Mouse (Mus musculus): ENCODE measurements around the gene Mfsd4b1. TPM values are rescaled to one million over a fixed set of nuclear protein-coding genes. Genes with fewer than 3 reads are reported as not detected.

Mfsd4b1 gene
- total RNA-seq, 2 experiments from 2014 or later = 0.49 to 1.5 TPM

GRCm38 (mm10) chr10:39967512-39967911 lies 57.6 kb downstream of the Mfsd4b1 start:
- DNase-seq (ENCODE audit: low spot score in 2 of 2) = no peak

GRCm38 (mm10) chr10:39961906-39962305 lies 63.2 kb downstream of the Mfsd4b1 start:
- DNase-seq (ENCODE audit: low spot score in 2 of 2) = no peak

DNA sequence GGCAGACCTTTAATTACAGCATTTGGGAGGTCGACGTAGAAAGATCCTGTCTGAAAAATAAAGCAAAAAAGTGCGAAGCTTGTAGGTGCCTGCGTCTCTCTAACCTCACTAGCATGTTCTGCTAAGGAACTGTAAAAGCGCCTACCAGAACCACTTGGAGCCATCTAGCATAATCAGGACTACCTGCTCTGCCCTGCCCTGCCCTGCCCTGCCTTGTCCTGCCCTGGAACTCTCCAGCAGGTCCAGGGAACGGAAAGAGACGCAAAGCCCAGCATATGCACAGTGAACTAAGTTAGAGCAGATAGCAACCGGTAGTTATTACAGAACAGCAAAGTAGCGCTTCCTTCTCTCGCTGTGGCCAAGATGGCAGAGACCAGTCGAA lies 64.6 kb downstream of the Mfsd4b1 start:
- no peak for DNase-seq (ENCODE audit: low spot score in 2 of 2)

DNA sequence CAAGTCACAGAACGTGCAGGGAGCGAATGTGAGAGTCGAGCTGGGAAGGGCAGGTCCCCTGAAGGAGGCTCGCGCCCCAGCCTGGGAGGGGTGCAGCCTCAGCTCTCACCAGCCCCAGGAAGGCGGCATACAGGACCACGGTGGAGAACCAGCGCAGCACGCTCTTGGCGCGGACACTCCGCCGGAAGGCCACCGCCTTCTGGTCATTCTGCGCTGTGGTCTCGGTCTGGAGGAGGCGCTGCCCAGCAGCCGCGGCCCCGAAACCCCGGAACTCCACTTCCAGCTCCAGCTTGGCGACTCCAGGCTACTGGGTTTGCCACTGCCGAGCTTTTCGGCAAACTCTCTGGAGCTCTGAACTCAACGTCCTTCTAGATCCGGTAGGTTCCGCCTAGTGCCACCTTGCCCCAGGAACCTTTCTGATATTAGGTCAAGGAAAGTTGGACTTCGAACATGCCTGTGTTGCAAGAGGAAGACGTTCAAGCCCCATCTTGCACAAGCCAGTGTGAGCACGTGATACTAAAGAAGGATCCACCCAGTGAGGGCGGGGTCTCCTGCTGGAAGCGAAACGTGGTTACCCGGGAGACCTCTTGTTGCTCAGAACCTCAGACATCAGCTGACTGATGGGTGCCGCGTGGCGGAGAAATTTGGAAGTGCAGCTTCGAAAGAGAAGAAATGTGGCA lies 65.2 kb downstream of the Mfsd4b1 start, which contains the start of gene Mfsd4b3:
Gene Mfsd4b3 (minus strand): TSS at position 393 of the 680 bp plus-strand sequence.
- DNase-seq (ENCODE audit: low spot score in 2 of 2) = peak; percentile 81 to 95

GRCm38 (mm10) chr10:39958266-39958665 lies 66.8 kb downstream of the Mfsd4b1 start:
- DNase-seq (ENCODE audit: low spot score in 2 of 2) = no peak

- no peak for DNase-seq (ENCODE audit: low spot score in 2 of 2)
These were observed 68.7 kb downstream of the Mfsd4b1 start for GRCm38 (mm10) chr10:39956340-39956878.

DNA sequence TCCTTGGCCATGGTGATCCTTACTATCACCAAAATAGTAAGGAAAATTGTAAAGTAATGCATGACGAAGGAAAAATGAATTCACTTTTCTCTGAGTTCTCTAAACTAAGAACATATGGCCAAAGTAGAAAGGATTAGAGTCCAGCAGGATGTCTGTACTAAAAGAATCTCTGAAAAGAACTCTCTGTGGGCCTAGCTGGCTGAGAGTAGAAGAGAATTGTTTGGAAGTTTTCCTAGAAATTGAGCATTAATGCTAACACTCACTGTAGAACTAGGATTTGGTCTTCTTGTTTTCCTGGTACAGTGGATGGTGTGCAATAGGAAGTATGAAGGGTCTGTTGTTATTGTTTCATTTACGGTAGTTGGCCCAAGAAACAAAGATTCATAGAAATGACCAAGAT lies 69.9 kb downstream of the Mfsd4b1 start:
- DNase-seq (ENCODE audit: low spot score in 2 of 2) = no peak

Other genes with a start within 250 kb of the Mfsd4b1 start
- gene Mfsd4b4, start 126.0 kb downstream of the Mfsd4b1 start, total RNA-seq (2021) = 1 to 10 TPM; 4.4 to 4.8 TPM
- under 1 TPM; 0.26 to 0.27 TPM for gene Mfsd4b2, start 98.3 kb downstream of the Mfsd4b1 start, total RNA-seq (2021)
- gene Mfsd4b3, start 65.1 kb downstream of the Mfsd4b1 start, total RNA-seq (2021) = 1 to 10 TPM; 2.5 to 2.6 TPM
- gene Mfsd4b5, start 38.6 kb downstream of the Mfsd4b1 start, total RNA-seq (2021) = under 1 TPM; 0.26 to 0.81 TPM
- gene Slc16a10, start 117.0 kb upstream of the Mfsd4b1 start, total RNA-seq (2021) = 10 to 100 TPM; 19.4 to 20.4 TPM
- 10 to 100 TPM; 15.2 to 17.1 TPM for gene Rpf2, start 221.8 kb upstream of the Mfsd4b1 start, total RNA-seq (2021)
- 10 to 100 TPM; 26.1 to 31.3 TPM for gene Gtf3c6, start 232.8 kb upstream of the Mfsd4b1 start, total RNA-seq (2021)

All from gastrocnemius, postnatal 4 days (tissue).